Mouse (Mus musculus): ENCODE results near the gene Tmem189. TPM values are rescaled to one million over a fixed set of nuclear protein-coding genes. Genes with fewer than 3 reads are reported as not detected.

Gene Tmem189
- polyA plus RNA-seq, 1 experiment from 2014 or later = 52.8 TPM

DNA sequence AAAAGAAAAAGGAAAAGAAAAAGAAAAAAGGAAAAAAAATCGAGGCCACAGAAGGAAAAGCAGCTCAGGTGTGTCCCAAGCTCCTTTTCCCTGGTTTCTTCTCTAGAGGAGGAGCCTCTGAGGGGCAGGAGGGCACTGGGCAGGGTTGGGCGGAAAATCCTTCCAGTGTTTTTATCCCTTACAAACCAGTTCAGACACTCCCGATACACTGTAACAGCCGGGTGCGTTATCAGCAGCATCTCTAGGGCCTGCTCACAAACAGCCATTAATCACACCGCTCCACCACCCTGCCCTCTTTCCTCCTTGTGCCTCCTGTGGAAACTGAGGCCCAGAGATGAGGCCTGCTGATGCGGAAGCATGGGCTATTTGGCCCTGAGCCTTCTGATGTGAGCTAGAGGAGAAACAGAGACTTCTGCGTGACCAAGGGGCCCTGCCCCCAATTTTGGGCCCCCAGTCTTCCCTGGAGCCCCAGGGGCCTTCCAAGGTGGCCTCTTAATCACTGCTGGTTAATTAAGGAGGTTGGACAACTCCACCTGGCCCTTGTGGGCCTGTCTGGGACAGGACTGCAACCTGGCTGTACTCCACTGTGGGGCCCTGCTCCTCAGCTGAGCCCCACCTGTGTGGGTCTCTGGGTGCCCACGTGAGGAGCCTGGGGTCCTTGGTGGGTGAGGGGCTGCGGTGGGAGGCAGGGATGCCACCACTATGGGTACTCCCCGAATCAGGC is 31.7 kb upstream of the Tmem189 start:
- Histone ChIP-seq H3K27me3 (ENCODE audit: control insufficient read depth, insufficient read depth, low read length) (no peaks in the 10 kb centered on the region), H3K4me2 (replicated peaks; ENCODE audit: low read depth, low read length) (no peak overlapping the region), H3K9me3 (ENCODE audit: control insufficient read depth, low read length) (no peaks in the 10 kb centered on the region), H3K27ac (ENCODE audit: low read depth, low read length) (no peak overlapping the region), H3K4me3 (ENCODE audit: low read length) (no peak overlapping the region), H3K4me1 (ENCODE audit: control insufficient read depth, insufficient read depth, low read length) (no peaks in the 10 kb centered on the region), H3K9ac (ENCODE audit: low read depth, low read length) (no peak overlapping the region; the same call in 1 of the 2 replicates), H3K36me3 (ENCODE audit: control insufficient read depth, insufficient read depth, low read length) (no peaks in the 10 kb centered on the region)
- 57% methylated on average over 11 of the region's 11 CpGs for WGBS
- ATAC-seq (ENCODE audit: low FRiP score, low TSS enrichment) = no peak

DNA sequence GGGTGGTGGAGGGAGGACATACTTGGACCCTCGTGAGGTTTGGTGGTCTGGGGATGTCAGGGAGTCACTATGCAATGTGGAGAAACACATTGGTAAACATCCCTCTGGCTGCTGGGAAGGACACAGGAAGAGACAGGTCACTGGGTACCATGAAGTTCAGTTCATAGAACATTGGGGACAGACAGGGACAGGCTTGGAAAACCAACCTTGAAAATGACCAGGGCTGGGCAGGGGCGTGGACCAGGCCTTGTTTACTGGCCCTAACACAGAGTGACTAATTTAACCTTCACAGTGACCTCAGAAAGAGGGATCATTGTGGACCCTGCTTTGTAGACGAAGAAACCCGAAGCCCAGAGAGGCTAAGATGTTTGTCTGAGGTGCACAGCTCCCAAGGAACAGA is 29.9 kb upstream of the Tmem189 start:
- Histone ChIP-seq H3K27ac (ENCODE audit: low read depth, low read length) (no peak overlapping the region), H3K9me3 (ENCODE audit: control insufficient read depth, low read length) (no peaks in the 10 kb centered on the region), H3K4me1 (ENCODE audit: control insufficient read depth, insufficient read depth, low read length) (no peaks in the 10 kb centered on the region), H3K4me3 (ENCODE audit: low read length) (no peak overlapping the region), H3K27me3 (ENCODE audit: control insufficient read depth, insufficient read depth, low read length) (no peaks in the 10 kb centered on the region), H3K4me2 (replicated peaks; ENCODE audit: low read depth, low read length) (no peak overlapping the region), H3K36me3 (ENCODE audit: control insufficient read depth, insufficient read depth, low read length) (no peaks in the 10 kb centered on the region), H3K9ac (ENCODE audit: low read depth, low read length) (no peak overlapping the region)
- no peak for ATAC-seq (ENCODE audit: low FRiP score, low TSS enrichment)
- 76% methylated on average over 4 of the region's 4 CpGs for WGBS

DNA sequence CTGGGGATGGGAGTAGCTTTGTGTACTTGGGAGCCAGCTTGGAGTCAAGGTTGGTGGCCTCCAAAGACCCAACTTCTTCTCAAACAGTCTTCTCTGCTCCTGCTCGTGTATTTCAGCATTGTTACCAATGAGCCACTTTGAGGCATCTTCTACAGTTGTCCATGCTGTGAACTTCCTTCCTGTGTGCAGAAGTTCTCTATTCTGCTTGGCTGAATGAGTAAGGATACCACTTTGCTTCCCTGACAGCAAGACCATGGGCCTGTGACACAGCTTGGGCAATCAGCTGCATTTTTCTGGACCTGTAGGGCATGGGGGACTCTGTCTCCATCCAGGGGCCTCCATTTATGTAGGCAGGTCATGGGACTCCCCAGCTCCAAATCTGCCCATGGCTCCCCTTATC is 27.6 kb upstream of the Tmem189 start:
- Histone ChIP-seq H3K27ac (ENCODE audit: low read depth, low read length) (no peak overlapping the region), H3K9ac (ENCODE audit: low read depth, low read length) (no peak overlapping the region), H3K4me3 (ENCODE audit: low read length) (no peak overlapping the region), H3K4me2 (replicated peaks; ENCODE audit: low read depth, low read length) (no peak overlapping the region), H3K4me1 (ENCODE audit: control insufficient read depth, insufficient read depth, low read length) (no peaks in the 10 kb centered on the region), H3K9me3 (ENCODE audit: control insufficient read depth, low read length) (no peaks in the 10 kb centered on the region), H3K27me3 (ENCODE audit: control insufficient read depth, insufficient read depth, low read length) (no peaks in the 10 kb centered on the region), H3K36me3 (ENCODE audit: control insufficient read depth, insufficient read depth, low read length) (no peaks in the 10 kb centered on the region)
- WGBS = 77% methylated on average over 1 of the region's 1 CpGs
- ATAC-seq (ENCODE audit: low FRiP score, low TSS enrichment) = no peak

DNA sequence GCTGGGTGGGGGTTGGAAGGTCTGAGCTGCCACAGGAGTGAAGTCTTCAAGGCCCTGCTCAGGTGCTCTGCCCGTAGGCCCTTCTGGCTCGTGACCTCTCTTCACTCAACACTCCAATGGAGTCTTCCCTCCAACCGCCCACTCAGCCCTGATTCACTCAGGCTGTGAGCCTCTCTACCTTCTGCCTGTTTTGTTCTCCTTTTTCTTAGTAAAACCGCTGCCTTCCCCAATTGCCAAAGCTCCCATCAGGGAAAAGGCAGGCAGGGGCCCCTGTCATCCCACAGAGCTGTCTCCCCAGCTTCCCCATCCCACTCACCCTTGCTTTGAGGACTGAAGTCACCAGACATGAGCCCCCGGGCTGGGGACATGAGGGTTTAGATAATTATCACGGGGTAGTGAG is 25.4 kb upstream of the Tmem189 start:
- Histone ChIP-seq H3K27me3 (ENCODE audit: control insufficient read depth, insufficient read depth, low read length) (no peaks in the 10 kb centered on the region), H3K4me2 (replicated peaks; ENCODE audit: low read depth, low read length) (no peak overlapping the region), H3K4me1 (ENCODE audit: control insufficient read depth, insufficient read depth, low read length) (peaks cover 2% of the 10 kb centered on the region; the same call in 1 of the 2 replicates), H3K36me3 (ENCODE audit: control insufficient read depth, insufficient read depth, low read length) (no peaks in the 10 kb centered on the region), H3K9ac (ENCODE audit: low read depth, low read length) (no peak overlapping the region), H3K27ac (ENCODE audit: low read depth, low read length) (no peak overlapping the region), H3K4me3 (ENCODE audit: low read length) (no peak overlapping the region), H3K9me3 (ENCODE audit: control insufficient read depth, low read length) (no peaks in the 10 kb centered on the region)
- WGBS = 68% methylated on average over 6 of the region's 6 CpGs
- ATAC-seq (ENCODE audit: low FRiP score, low TSS enrichment) = no peak

DNA sequence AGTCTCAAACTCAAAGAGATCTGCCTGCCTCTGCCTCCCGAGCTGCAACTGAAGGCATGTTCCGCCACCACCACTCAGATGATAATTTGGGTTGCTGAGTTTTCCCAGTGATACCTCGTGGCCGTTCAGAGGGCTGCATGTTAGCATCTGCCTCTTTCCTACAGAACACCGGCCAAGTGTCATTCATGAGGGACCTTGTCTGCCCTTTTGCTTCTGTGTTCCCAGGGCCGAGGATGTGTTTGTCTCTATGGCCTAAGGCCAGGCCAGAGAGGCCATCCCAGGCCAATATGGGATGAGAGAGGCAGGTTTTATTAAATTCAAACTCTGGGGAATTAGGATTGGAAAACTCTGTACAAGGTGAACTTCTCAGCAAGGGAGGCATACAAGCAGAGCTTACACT is 24.7 kb upstream of the Tmem189 start:
- no peak overlapping the region for H3K4me3 ChIP-seq (ENCODE audit: low read length)
- no peaks in the 10 kb centered on the region for H3K9me3 ChIP-seq (ENCODE audit: control insufficient read depth, low read length)
- peaks cover 3% of the 10 kb centered on the region; the same call in 1 of the 2 replicates for H3K4me1 ChIP-seq (ENCODE audit: control insufficient read depth, insufficient read depth, low read length)
- WGBS = 91% methylated on average over 6 of the region's 6 CpGs
- H3K9ac ChIP-seq (ENCODE audit: low read depth, low read length) = no peak overlapping the region
- no peak overlapping the region for H3K4me2 ChIP-seq (replicated peaks; ENCODE audit: low read depth, low read length)
- no peaks in the 10 kb centered on the region for H3K36me3 ChIP-seq (ENCODE audit: control insufficient read depth, insufficient read depth, low read length)
- ATAC-seq (ENCODE audit: low FRiP score, low TSS enrichment) = no peak
- no peak overlapping the region for H3K27ac ChIP-seq (ENCODE audit: low read depth, low read length)
- H3K27me3 ChIP-seq (ENCODE audit: control insufficient read depth, insufficient read depth, low read length) = no peaks in the 10 kb centered on the region

DNA sequence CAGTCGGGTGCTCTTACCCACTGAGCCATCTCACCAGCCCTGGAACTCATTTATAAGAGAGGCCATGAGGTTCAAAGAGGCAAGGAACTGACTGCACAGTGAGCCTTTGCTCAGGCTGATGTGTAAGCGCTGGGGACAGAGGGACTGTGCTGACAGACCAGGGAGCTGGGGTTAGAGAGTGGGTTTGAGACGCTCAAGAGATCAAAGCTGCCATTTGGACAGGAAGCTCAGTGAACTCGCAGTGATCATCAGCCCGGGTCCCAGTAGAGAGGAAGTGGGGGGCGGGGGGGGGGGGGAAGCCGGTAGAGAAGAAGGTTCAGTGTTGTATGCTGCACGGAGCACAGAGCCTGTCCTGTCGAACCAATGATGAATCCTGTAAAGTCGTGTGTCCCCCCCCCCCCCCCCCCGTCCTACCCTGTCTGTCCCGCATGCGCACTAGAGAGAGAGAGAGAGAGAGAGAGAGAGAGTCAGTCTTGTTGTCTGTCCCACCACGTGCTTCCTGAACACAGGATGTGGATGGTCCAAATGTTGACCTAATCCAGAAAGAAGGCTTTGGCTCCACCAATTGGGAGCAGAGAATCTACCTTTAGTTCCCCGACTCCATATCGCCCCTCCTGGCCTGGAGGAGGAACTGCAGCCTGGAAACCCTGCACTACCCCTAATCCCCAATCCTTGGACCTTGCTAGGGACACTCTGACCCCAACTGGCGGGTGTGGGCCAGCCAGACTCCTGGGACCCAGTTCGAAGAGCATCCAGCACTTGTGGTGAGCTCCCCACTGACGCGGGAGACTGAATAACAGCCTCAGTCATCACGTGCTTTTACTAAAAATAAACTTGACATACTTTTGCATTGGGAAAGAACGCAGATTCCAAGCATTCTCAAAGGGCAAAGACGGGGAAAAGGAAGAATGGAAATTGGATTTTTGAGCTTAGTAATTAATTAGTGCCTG is 23.5 kb upstream of the Tmem189 start:
- no peak overlapping the region for H3K4me2 ChIP-seq (replicated peaks; ENCODE audit: low read depth, low read length)
- H3K4me3 ChIP-seq (ENCODE audit: low read length) = no peak overlapping the region
- no peaks in the 10 kb centered on the region for H3K27me3 ChIP-seq (ENCODE audit: control insufficient read depth, insufficient read depth, low read length)
- no peak overlapping the region for H3K27ac ChIP-seq (ENCODE audit: low read depth, low read length)
- H3K4me1 ChIP-seq (ENCODE audit: control insufficient read depth, insufficient read depth, low read length) = peaks cover 3% of the 10 kb centered on the region; the same call in 1 of the 2 replicates
- ATAC-seq (ENCODE audit: low FRiP score, low TSS enrichment) = peak; percentile 69; the same call in 1 of the 2 replicates
- no peak overlapping the region for H3K9ac ChIP-seq (ENCODE audit: low read depth, low read length)
- H3K9me3 ChIP-seq (ENCODE audit: control insufficient read depth, low read length) = no peaks in the 10 kb centered on the region
- WGBS = 61% methylated on average over 17 of the region's 23 CpGs
- H3K36me3 ChIP-seq (ENCODE audit: control insufficient read depth, insufficient read depth, low read length) = no peaks in the 10 kb centered on the region

DNA sequence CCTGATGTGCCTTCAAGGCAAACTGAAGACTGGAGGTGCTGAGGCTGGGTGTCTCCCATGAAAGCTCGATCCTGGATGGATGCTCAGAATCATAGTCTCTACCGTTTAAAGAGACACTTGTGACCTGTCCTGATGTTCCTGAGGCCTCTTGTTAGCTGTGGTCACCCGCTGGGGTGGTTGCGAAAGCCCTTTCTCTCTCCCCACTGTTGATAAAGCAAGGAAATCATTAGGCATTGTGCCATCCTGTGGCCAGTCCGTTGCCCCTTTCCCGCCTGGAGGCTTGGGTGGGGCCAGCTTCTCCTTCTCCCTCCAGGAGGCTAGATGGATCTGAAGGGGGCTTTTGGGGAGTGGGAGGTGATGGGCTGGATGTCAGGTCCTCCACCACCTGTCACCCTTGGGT is 21.0 kb upstream of the Tmem189 start:
- WGBS = 69% methylated on average over 6 of the region's 6 CpGs
- Histone ChIP-seq H3K9ac (ENCODE audit: low read depth, low read length) (no peak overlapping the region), H3K27me3 (ENCODE audit: control insufficient read depth, insufficient read depth, low read length) (no peaks in the 10 kb centered on the region), H3K4me1 (ENCODE audit: control insufficient read depth, insufficient read depth, low read length) (peaks cover 3% of the 10 kb centered on the region; the same call in 1 of the 2 replicates), H3K9me3 (ENCODE audit: control insufficient read depth, low read length) (no peaks in the 10 kb centered on the region), H3K27ac (ENCODE audit: low read depth, low read length) (no peak overlapping the region), H3K4me2 (replicated peaks; ENCODE audit: low read depth, low read length) (no peak overlapping the region), H3K4me3 (ENCODE audit: low read length) (no peak overlapping the region), H3K36me3 (ENCODE audit: control insufficient read depth, insufficient read depth, low read length) (no peaks in the 10 kb centered on the region)
- ATAC-seq (ENCODE audit: low FRiP score, low TSS enrichment) = no peak

DNA sequence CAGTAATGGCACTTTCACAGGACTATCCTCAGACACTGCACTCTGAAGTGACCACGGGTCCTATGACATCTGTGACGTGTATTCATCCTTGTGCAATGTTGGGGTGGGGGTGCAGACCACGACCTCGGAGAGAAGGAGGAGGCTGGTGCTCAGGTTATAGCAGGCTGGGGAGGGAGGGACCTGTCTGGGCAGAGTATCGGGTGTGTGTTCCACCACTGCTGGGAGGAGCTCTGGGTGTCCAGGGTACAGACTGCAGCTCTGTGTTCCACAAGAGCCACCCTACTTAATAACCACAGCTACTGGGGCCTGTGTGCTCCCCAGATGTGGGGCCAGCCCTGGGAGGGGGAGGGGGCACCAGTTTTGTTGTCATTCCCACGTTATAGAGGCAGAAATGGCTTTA is 20.3 kb upstream of the Tmem189 start:
- H3K4me2 ChIP-seq (replicated peaks; ENCODE audit: low read depth, low read length) = no peak overlapping the region
- 43% methylated on average over 6 of the region's 6 CpGs for WGBS
- H3K36me3 ChIP-seq (ENCODE audit: control insufficient read depth, insufficient read depth, low read length) = no peaks in the 10 kb centered on the region
- H3K4me3 ChIP-seq (ENCODE audit: low read length) = no peak overlapping the region
- H3K9ac ChIP-seq (ENCODE audit: low read depth, low read length) = no peak overlapping the region
- H3K9me3 ChIP-seq (ENCODE audit: control insufficient read depth, low read length) = no peaks in the 10 kb centered on the region
- ATAC-seq (ENCODE audit: low FRiP score, low TSS enrichment) = no peak
- peaks cover 3% of the 10 kb centered on the region; the same call in 1 of the 2 replicates for H3K4me1 ChIP-seq (ENCODE audit: control insufficient read depth, insufficient read depth, low read length)
- H3K27ac ChIP-seq (ENCODE audit: low read depth, low read length) = no peak overlapping the region
- no peaks in the 10 kb centered on the region for H3K27me3 ChIP-seq (ENCODE audit: control insufficient read depth, insufficient read depth, low read length)

DNA sequence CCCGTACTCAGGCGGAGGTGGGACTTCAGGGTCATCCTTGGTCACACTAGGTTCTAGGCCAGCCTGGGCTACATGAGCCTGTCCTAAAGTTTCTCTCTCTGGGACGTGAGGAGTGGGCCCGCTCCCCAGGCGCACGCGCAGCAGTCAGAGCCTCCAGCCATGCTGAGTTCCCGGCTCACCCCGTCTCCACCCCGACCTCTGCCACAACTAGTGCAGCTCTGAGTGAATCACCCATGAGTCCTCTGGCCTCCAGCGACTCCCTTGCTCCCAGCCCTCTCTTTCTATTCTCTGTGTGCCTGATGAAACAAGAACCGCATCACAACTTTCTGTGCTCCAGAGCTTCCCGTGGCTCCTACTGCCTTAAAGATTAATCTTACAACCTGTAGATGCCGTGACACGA is 18.8 kb upstream of the Tmem189 start:
- H3K4me1 ChIP-seq (ENCODE audit: control insufficient read depth, insufficient read depth, low read length) = peaks cover 3% of the 10 kb centered on the region; the same call in 1 of the 2 replicates
- H3K4me2 ChIP-seq (replicated peaks; ENCODE audit: low read depth, low read length) = no peak overlapping the region
- no peak overlapping the region for H3K9ac ChIP-seq (ENCODE audit: low read depth, low read length)
- H3K27me3 ChIP-seq (ENCODE audit: control insufficient read depth, insufficient read depth, low read length) = no peaks in the 10 kb centered on the region
- H3K36me3 ChIP-seq (ENCODE audit: control insufficient read depth, insufficient read depth, low read length) = no peaks in the 10 kb centered on the region
- no peak overlapping the region for H3K4me3 ChIP-seq (ENCODE audit: low read length)
- H3K9me3 ChIP-seq (ENCODE audit: control insufficient read depth, low read length) = no peaks in the 10 kb centered on the region
- 49% methylated on average over 15 of the region's 15 CpGs for WGBS
- ATAC-seq (ENCODE audit: low FRiP score, low TSS enrichment) = no peak
- H3K27ac ChIP-seq (ENCODE audit: low read depth, low read length) = no peak overlapping the region

Measured in kidney, embryonic 14.5 days (tissue).